Mouse (Mus musculus) large intestine, adult 2 months (tissue): ENCODE measurements at regions not wholly inside any gene's neighbourhood (a gene's known extent, or its start where the extent isn't known, plus 50 kb on each side); places are given as distances from the start of the nearest gene placed in this dataset.

ENCODE experiments used
- DNase-seq: peaks from one replicate; pipeline ENCODE4 v3.0.0-alpha.2; 2012; ENCODE audit warnings: low read depth, low spot score
- WGBS: fragments of 180-500 bp; shearing (Covaris S2); methylation state at CpG from one replicate; pipeline ENCODE4 v1.1.7; 2018; 5-methylcytosine and 5-hydroxymethylcytosine counted together

DNA sequence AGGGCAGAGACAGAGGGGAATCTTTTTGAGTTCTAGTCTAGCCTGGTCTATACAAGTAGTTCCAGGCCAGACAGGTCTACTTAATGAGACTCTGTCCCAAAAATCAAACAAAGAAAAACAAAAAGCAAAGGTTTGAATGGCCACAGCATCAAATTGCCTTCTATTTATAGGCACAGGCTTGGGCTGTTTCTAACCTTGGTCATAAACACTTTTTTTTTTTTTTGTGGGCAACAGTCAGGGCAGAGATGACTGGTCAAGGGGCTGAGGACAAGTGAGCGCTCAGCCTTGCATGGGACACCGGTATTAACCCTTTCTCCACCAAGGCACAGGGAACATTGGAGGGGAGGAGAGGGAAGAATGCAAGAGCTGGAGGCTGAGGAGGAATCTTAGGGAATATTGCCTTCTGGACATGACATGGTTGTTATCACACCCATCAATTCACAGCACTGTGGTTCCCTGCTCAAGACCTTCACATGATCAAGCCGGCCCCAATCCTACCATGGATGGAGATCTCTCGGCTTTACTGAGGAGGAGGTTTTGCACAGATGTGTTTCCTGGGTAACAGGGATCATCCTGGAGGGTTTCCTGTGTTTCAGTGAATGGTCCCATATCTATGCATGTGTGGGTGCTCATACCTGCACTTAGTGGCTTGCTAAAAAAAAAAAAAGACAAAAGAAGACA, 59.8 kb upstream of the Ubash3b start:
- 74% methylated on average over 4 of the region's 4 CpGs for WGBS
- DNase-seq = no peak

- 45% methylated on average over 3 of the region's 3 CpGs for WGBS
- no peak for DNase-seq
These were observed 58.7 kb upstream of the Ubash3b start for GRCm38 (mm10) chr9:41220105-41220669.

- no peak for DNase-seq
- 86% methylated on average over 6 of the region's 6 CpGs for WGBS
These were observed 57.2 kb upstream of the Ubash3b start for GRCm38 (mm10) chr9:41218702-41219101.

- WGBS = 38% methylated on average over 3 of the region's 3 CpGs
- no peak for DNase-seq
These were observed 54.8 kb upstream of the Ubash3b start for GRCm38 (mm10) chr9:41216248-41216647.

GRCm38 (mm10) chr9:41215026-41215425, 53.5 kb upstream of the Ubash3b start:
- DNase-seq = no peak
- 79% methylated on average over 5 of the region's 5 CpGs for WGBS

DNA sequence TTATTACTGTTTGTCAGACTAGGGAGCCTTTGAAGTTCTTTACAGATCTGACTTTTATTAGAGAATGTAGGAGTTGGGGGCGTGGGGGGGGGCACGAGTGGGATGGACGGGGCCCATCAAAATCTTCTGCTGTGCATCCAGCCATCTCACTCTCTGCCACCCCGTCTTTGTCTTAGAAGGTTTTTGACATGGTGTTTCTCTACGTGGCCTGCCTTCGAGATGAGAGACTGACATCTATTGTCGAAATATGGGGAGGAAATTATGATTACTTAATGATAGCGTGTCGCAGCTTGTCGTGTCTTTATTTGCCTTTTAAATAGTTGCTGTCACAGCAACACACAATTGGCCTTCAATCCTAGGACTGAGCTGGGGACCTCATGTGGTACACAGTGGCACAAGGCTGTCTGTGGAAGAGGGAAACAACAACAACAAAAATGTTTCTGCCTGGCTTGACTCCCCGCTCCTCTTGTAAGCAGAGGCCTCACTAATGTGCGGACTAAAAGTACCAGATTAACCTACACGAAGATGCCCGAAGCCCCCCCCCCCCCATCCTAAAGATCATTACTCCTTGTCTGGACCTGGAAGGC, 51.5 kb upstream of the Ubash3b start:
- DNase-seq = no peak
- 43% methylated on average over 14 of the region's 14 CpGs for WGBS

DNA sequence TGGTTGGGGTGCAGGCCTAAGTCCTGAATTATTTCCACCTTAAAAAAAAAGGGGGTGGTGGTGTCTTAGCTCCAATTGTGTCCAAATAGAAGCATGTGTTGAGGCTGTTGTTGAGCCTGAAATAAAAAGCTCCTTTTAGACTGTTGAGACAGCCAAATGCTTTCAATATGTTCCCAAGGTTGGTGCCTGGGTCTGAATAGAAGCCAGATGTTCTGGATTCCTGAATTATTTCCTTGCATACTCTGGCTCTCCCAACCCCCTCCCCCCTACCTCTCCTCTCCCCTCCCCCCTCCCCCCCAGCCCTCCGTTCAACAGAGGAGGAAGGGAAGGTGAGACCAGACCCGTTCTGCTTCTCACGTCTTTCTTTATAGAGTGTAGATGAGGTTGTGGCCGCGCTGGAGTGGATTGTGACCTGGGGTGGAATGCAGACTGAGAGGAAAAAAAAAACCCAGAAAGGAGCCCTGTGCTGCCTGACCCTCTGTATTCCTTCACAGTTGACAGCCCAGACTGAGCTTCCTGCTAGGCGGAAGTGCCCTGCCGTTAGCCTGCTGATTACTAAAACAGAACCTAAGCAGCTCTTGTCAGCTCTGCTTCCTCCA, 50.9 kb upstream of the Ubash3b start:
- 1% methylated on average over 7 of the region's 7 CpGs for WGBS
- DNase-seq = no peak

- DNase-seq = no peak
- WGBS = 58% methylated on average over 10 of the region's 10 CpGs
These were observed 50.4 kb upstream of the Ubash3b start for GRCm38 (mm10) chr9:41211865-41212302.
